Mouse (Mus musculus) MEL (cell line): ENCODE results near the gene Zmiz1. TPM values are rescaled to one million over a fixed set of nuclear protein-coding genes. Genes with fewer than 3 reads are reported as not detected.

ENCODE experiments used
- DNase-seq: peaks from one replicate; pipeline ENCODE4 v3.0.0; 2011; ENCODE audit warnings: low read depth, low spot score
- H3K27ac ChIP-seq: 2 replicates; pipeline ENCODE4 v1.5.1; 2012; ENCODE audit warnings: low read depth, mild to moderate bottlenecking, control low read depth, low read length, moderate library complexity; ENCODE audit not compliant: control insufficient read depth
- H3K27me3 ChIP-seq, 2 experiments: fragments of 150-350 bp in 1 of 2; sonication (generic) in 1 of 2; 2 replicates each; pipeline ENCODE4 v1.6.1; 2012; ENCODE audit warnings: low read length in 2 of 2, mild to moderate bottlenecking in 2 of 2, improper control_type of control experiment in 1 of 2, moderate library complexity in 1 of 2; ENCODE audit not compliant: insufficient read depth in 2 of 2, control insufficient read depth in 1 of 2
- H3K36me3 ChIP-seq, 2 experiments: 2 replicates each; pipeline ENCODE4 v1.6.1; 2012 to 2014; ENCODE audit warnings: low read length in 2 of 2, improper control_type of control experiment in 1 of 2, inconsistent platforms in 1 of 2, mild to moderate bottlenecking in 1 of 2; ENCODE audit not compliant: insufficient read depth in 2 of 2, control insufficient read depth in 1 of 2
- H3K4me1 ChIP-seq, 2 experiments: fragments of 150-350 bp in 1 of 2; sonication (generic) in 1 of 2; 2 replicates each; pipeline ENCODE4 v1.6.1; 2012; ENCODE audit warnings: low read length in 2 of 2, improper control_type of control experiment in 1 of 2, mild to moderate bottlenecking in 1 of 2; ENCODE audit not compliant: insufficient read depth in 2 of 2, control insufficient read depth in 1 of 2
- H3K4me3 ChIP-seq, 2 experiments: fragments of 150-350 bp in 1 of 2; sonication (generic) in 1 of 2; 2 replicates each; pipeline ENCODE4 v1.5.1; 2012; ENCODE audit warnings: low read depth in 2 of 2, low read length in 2 of 2, mild to moderate bottlenecking in 2 of 2, moderate library complexity in 2 of 2, control low read depth in 1 of 2, improper control_type of control experiment in 1 of 2; ENCODE audit not compliant: control insufficient read depth in 1 of 2, insufficient read depth in 1 of 2
- H3K79me2 ChIP-seq: 2 replicates; pipeline ENCODE4 v1.6.1; 2012; ENCODE audit warnings: mild to moderate bottlenecking, low read length, moderate library complexity; ENCODE audit not compliant: control insufficient read depth, poor library complexity, insufficient read depth
- H3K9ac ChIP-seq: 2 replicates; pipeline ENCODE4 v1.6.1; 2012; ENCODE audit warnings: low read depth, mild to moderate bottlenecking, control low read depth, low read length, moderate library complexity; ENCODE audit not compliant: control insufficient read depth, poor library complexity, severe bottlenecking
- H3K9me3 ChIP-seq: fragments of 150-350 bp; sonication (generic); replicated peaks from 2 replicates; pipeline ENCODE4 v1.6.1; 2012; ENCODE audit warnings: mild to moderate bottlenecking, low read length, improper control_type of control experiment, moderate library complexity; ENCODE audit not compliant: insufficient read depth
- CHD1 ChIP-seq: IDR thresholded peaks from 2 replicates; pipeline ENCODE4 v1.6.1; 2012; ENCODE audit warnings: low read depth, mild to moderate bottlenecking, inconsistent platforms, low read length, improper control_type of control experiment
- CHD2 ChIP-seq: IDR thresholded peaks from 2 replicates; pipeline ENCODE4 v1.6.1; 2011; ENCODE audit warnings: low read length, improper control_type of control experiment
- CTCF ChIP-seq, 3 experiments: IDR thresholded peaks in 2 of 3; conservative IDR thresholded peaks in 1 of 3; 2 replicates each; pipeline ENCODE4 v1.5.1; 2011 to 2012; ENCODE audit warnings: low read length in 3 of 3, low read depth in 2 of 3, mild to moderate bottlenecking in 2 of 3, improper control_type of control experiment in 1 of 3, inconsistent platforms in 1 of 3, mixed read lengths in 1 of 3, moderate library complexity in 1 of 3; ENCODE audit not compliant: control insufficient read depth in 1 of 3, insufficient read depth in 1 of 3, poor library complexity in 1 of 3, severe bottlenecking in 1 of 3
- E2F4 ChIP-seq: IDR thresholded peaks from 2 replicates; pipeline ENCODE4 v1.6.1; 2011; ENCODE audit warnings: low read depth, low read length, improper control_type of control experiment, borderline replicate concordance
- ETS1 ChIP-seq: IDR thresholded peaks from 2 replicates; pipeline ENCODE4 v1.6.1; 2012; ENCODE audit warnings: low read depth, mild to moderate bottlenecking, inconsistent platforms, low read length, improper control_type of control experiment, moderate library complexity
- GABPA ChIP-seq: IDR thresholded peaks from 2 replicates; pipeline ENCODE4 v1.6.1; 2012; ENCODE audit warnings: low read depth, mild to moderate bottlenecking, inconsistent platforms, low read length, improper control_type of control experiment, moderate library complexity
- HCFC1 ChIP-seq: IDR thresholded peaks from 2 replicates; pipeline ENCODE4 v1.6.1; 2012; ENCODE audit warnings: low read depth, mild to moderate bottlenecking, inconsistent platforms, low read length, improper control_type of control experiment, moderate library complexity
- KAT2A ChIP-seq: conservative IDR thresholded peaks from 2 replicates; pipeline ENCODE4 v1.6.1; 2012; ENCODE audit warnings: low read depth, low read length, improper control_type of control experiment, inconsistent platforms
- MEF2A ChIP-seq: IDR thresholded peaks from 2 replicates; pipeline ENCODE4 v1.6.1; 2014; ENCODE audit warnings: low read depth, mild to moderate bottlenecking, inconsistent platforms, low read length, improper control_type of control experiment; ENCODE audit not compliant: poor library complexity, insufficient replicate concordance, severe bottlenecking; ENCODE audit errors: extremely low read depth
- NRF1 ChIP-seq: IDR thresholded peaks from 2 replicates; pipeline ENCODE4 v1.6.1; 2014; ENCODE audit warnings: low read depth, mild to moderate bottlenecking, inconsistent platforms, low read length, improper control_type of control experiment, moderate library complexity; ENCODE audit not compliant: poor library complexity, insufficient read depth, severe bottlenecking
- POLR2A ChIP-seq, 2 experiments: IDR thresholded peaks; 2 replicates each; pipeline ENCODE4 v1.6.1; 2011 to 2012; ENCODE audit warnings: low read length in 2 of 2, mild to moderate bottlenecking in 2 of 2, control low read depth in 1 of 2, improper control_type of control experiment in 1 of 2, low read depth in 1 of 2, moderate library complexity in 1 of 2; ENCODE audit not compliant: control insufficient read depth in 1 of 2, insufficient read depth in 1 of 2, poor library complexity in 1 of 2
- POLR2AphosphoS5 ChIP-seq: IDR thresholded peaks from 2 replicates; pipeline ENCODE4 v1.6.1; 2012; ENCODE audit warnings: low read depth, borderline replicate concordance, mild to moderate bottlenecking, inconsistent platforms, low read length, moderate library complexity, mixed read lengths
- RAD21 ChIP-seq: IDR thresholded peaks from 2 replicates; pipeline ENCODE4 v1.6.1; 2011; ENCODE audit warnings: mild to moderate bottlenecking, low read depth, low read length, improper control_type of control experiment
- SMC3 ChIP-seq: IDR thresholded peaks from 2 replicates; pipeline ENCODE4 v1.6.1; 2011; ENCODE audit warnings: low read depth, low read length, improper control_type of control experiment
- TAL1 ChIP-seq: IDR thresholded peaks from 2 replicates; pipeline ENCODE4 v1.6.1; 2012; ENCODE audit warnings: mild to moderate bottlenecking, inconsistent platforms, low read length, moderate library complexity, mixed read lengths
- TBP ChIP-seq: IDR thresholded peaks from 2 replicates; pipeline ENCODE4 v1.8.0; 2011; ENCODE audit warnings: low read depth, low read length, improper control_type of control experiment
- UBTF ChIP-seq: IDR thresholded peaks from 2 replicates; pipeline ENCODE4 v1.6.1; 2012; ENCODE audit warnings: low read depth, mild to moderate bottlenecking, inconsistent platforms, low read length, improper control_type of control experiment, moderate library complexity, borderline replicate concordance; ENCODE audit not compliant: insufficient read depth
- USF1 ChIP-seq: IDR thresholded peaks from 2 replicates; pipeline ENCODE4 v1.6.1; 2014; ENCODE audit warnings: low read depth, mild to moderate bottlenecking, inconsistent platforms, low read length, improper control_type of control experiment, moderate library complexity
- ZMIZ1 ChIP-seq: IDR thresholded peaks from 2 replicates; pipeline ENCODE4 v1.6.1; 2012; ENCODE audit warnings: low read depth, mild to moderate bottlenecking, inconsistent platforms, low read length, improper control_type of control experiment, moderate library complexity
- polyA plus RNA-seq, 2 experiments: library from polyadenylated mRNA; stranded (reverse) in 1 of 2; unstranded in 1 of 2; fragments of >175 nt in 1 of 2; fragments of >200 nt in 1 of 2; gene quantifications; 2 replicates each; pipeline versions ENCODE4 v1.2.1 to v1.2.4; 2012; ENCODE audit warnings: low replicate concordance in 2 of 2, low read depth in 1 of 2; ENCODE audit not compliant: insufficient read length in 2 of 2, insufficient read depth in 1 of 2, missing spikeins in 1 of 2
- total RNA-seq: library from RNA; depleted of rRNA; stranded (reverse); fragments of 300-350 nt; gene quantifications from 2 replicates; pipeline ENCODE4 v1.2.3, GENCODE M21; 2012

Gene Zmiz1
- total and polyA plus RNA-seq, 3 experiments = 2.7 to 19.9 TPM; not detected in 1

DNA sequence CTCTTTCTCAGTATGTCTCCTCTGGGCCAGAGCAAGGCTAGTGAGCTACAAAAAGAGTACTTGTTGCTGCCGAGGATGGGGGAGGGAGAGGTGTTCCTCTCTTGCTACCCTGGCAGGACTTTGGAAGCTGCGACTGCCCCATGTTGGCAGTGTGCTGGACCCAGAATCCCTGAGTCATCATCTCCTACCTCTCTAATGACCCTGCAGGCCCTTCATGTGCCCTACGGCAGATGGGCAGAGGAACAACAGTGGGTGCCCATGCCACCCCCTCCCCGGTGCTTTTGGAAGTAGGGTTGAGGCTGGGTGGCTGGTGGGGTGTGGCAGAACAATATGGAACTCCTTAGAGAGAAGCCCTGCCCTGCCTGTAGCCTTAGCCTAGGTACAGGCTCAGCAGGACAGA lies 61.6 kb downstream of the Zmiz1 start:
- Histone ChIP-seq H3K27ac (no peak overlapping the region), H3K27me3 (no peaks in the 10 kb centered on the region), H3K79me2 (peaks cover under 1% of the 10 kb centered on the region), H3K9ac (no peak overlapping the region), H3K4me3 (no peak overlapping the region), H3K4me1 (peaks cover 24 to 58% of the 10 kb centered on the region in 2 experiments), H3K9me3 (no peaks in the 10 kb centered on the region), H3K36me3 (peaks cover 0 to 42% of the 10 kb centered on the region in 2 experiments; a peak in 2 of 4 replicates)
- TF ChIP-seq GABPA = no peak
- TF ChIP-seq CHD1 = no peak
- TF ChIP-seq CTCF (IDR thresholded peaks at IDR 0.05 in 2 of 3, conservative IDR thresholded peaks at IDR 0.05 in 1 of 3; ENCODE audit: control insufficient read depth in 1 of 3, insufficient read depth in 1 of 3, low read depth in 2 of 3, low read length in 3 of 3, poor library complexity in 1 of 3, severe bottlenecking in 1 of 3) = no peak
- no peak for TF ChIP-seq ZMIZ1
- no peak for TF ChIP-seq ETS1
- TF ChIP-seq E2F4 = no peak
- no peak for TF ChIP-seq RAD21
- no peak for TF ChIP-seq SMC3
- TF ChIP-seq HCFC1 = no peak
- TF ChIP-seq CHD2 = no peak
- TF ChIP-seq MEF2A = no peak
- TF ChIP-seq USF1 = no peak
- no peak for TF ChIP-seq KAT2A
- TF ChIP-seq UBTF = no peak
- TF ChIP-seq TBP = no peak
- no peak for TF ChIP-seq TAL1
- TF ChIP-seq NRF1 = no peak
- DNase-seq = no peak

DNA sequence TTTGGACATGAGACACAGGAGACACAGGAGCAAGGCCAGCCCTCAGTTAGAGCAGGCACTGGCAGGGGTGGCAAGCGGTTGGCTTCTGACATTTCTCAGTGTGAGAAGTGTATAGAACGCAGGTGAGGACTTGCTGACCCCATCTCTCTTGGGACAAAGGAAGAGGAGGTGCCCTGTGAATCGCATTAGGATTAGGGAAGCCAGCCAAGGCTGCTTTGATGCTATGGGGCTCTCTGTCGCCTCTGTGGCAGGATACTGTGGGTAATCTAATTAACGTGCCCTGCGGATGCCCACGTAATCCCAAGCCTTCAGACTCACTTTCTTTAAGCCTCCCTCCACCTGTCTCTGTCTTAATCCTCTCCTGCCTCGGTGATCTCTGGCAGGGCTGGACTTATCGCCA lies 62.0 kb downstream of the Zmiz1 start:
- Histone ChIP-seq H3K9me3 (no peaks in the 10 kb centered on the region), H3K36me3 (peaks cover 0 to 39% of the 10 kb centered on the region in 2 experiments; a peak in 2 of 4 replicates), H3K9ac (no peak overlapping the region), H3K4me1 (peaks cover 22 to 54% of the 10 kb centered on the region in 2 experiments), H3K4me3 (no peak overlapping the region), H3K79me2 (no peaks in the 10 kb centered on the region; the same call in 1 of the 2 replicates), H3K27ac (no peak overlapping the region), H3K27me3 (no peaks in the 10 kb centered on the region)
- TF ChIP-seq ETS1 (no peak), POLR2A (IDR thresholded peaks at IDR 0.05; ENCODE audit: control insufficient read depth in 1 of 2, insufficient read depth in 1 of 2, low read depth in 1 of 2, low read length in 2 of 2, poor library complexity in 1 of 2) (no peak), POLR2AphosphoS5 (no peak)
- DNase-seq = no peak
